Mouse (Mus musculus) midbrain, embryonic 15.5 days (tissue): ENCODE results near the gene Atox1. TPM values are rescaled to one million over a fixed set of nuclear protein-coding genes. Genes with fewer than 3 reads are reported as not detected.

Source experiments
- ATAC-seq: fragments of 200-750 bp; cut with Nextera tagmentation; replicated peaks from 2 replicates; pipeline ENCODE4 v1.8.0; 2017; ENCODE audit warnings: moderate TSS enrichment
- H3K27ac ChIP-seq: fragments of 300-500 bp; sonication (generic); 2 replicates; pipeline ENCODE4 v1.5.1; 2015; ENCODE audit warnings: mild to moderate bottlenecking, inconsistent platforms
- H3K27me3 ChIP-seq: fragments of 300-500 bp; sonication (generic); replicated peaks from 2 replicates; pipeline ENCODE4 v1.6.1; 2015; ENCODE audit warnings: inconsistent platforms
- H3K36me3 ChIP-seq: fragments of 300-500 bp; sonication (generic); replicated peaks from 2 replicates; pipeline ENCODE4 v1.6.1; 2015; ENCODE audit warnings: inconsistent platforms
- H3K4me1 ChIP-seq: fragments of 300-500 bp; sonication (generic); 2 replicates; pipeline ENCODE4 v1.6.1; 2015; ENCODE audit warnings: inconsistent platforms
- H3K4me2 ChIP-seq: fragments of 300-500 bp; sonication (generic); 2 replicates; pipeline ENCODE4 v1.6.1; 2015; ENCODE audit warnings: inconsistent platforms, mild to moderate bottlenecking, moderate library complexity
- H3K4me3 ChIP-seq: fragments of 300-500 bp; sonication (generic); 2 replicates; pipeline ENCODE4 v1.5.1; 2015; ENCODE audit warnings: mild to moderate bottlenecking, inconsistent platforms
- H3K9ac ChIP-seq: fragments of 300-500 bp; sonication (generic); 2 replicates; pipeline ENCODE4 v1.6.1; 2015; ENCODE audit warnings: mild to moderate bottlenecking, inconsistent platforms
- H3K9me3 ChIP-seq: fragments of 300-500 bp; sonication (generic); 2 replicates; pipeline ENCODE4 v1.6.1; 2016; ENCODE audit warnings: inconsistent platforms
- WGBS: fragments of 180-500 bp; shearing (Covaris S2); methylation state at CpG from one replicate; pipeline ENCODE4 v1.1.7; 2015; ENCODE audit warnings: mixed read lengths; 5-methylcytosine and 5-hydroxymethylcytosine counted together
- polyA plus RNA-seq: library from polyadenylated mRNA; unstranded; fragments of >200 nt; fragmentation: Nextera tagmentation; extraction: Ambion mirVana; gene quantifications from 2 replicates; pipeline ENCODE4 v1.2.1, GENCODE M21; 2015

Atox1 gene
- polyA plus RNA-seq, 1 experiment from 2014 or later: 225 TPM

- no peaks in the 10 kb centered on the region for H3K4me1 ChIP-seq
- H3K4me2 ChIP-seq: no peak overlapping the region
- 0% methylated on average over 1 of the region's 1 CpGs for WGBS
- ATAC-seq: 0 out of 2 replicates have a peak, but pooled peaks have one; percentile 37
- no peaks in the 10 kb centered on the region for H3K36me3 ChIP-seq
- H3K4me3 ChIP-seq: no peak overlapping the region
- H3K9ac ChIP-seq: no peak overlapping the region
- no peaks in the 10 kb centered on the region for H3K27me3 ChIP-seq
- no peaks in the 10 kb centered on the region for H3K9me3 ChIP-seq
- H3K27ac ChIP-seq: no peak overlapping the region
Observed at GRCm38 (mm10) chr11:55444772-55445171, 16.3 kb downstream of the Atox1 start.

- no peak overlapping the region for H3K4me2 ChIP-seq
- no peak overlapping the region for H3K4me3 ChIP-seq
- 71% methylated on average over 5 of the region's 5 CpGs for WGBS
- H3K9ac ChIP-seq: no peak overlapping the region
- no peak overlapping the region for H3K27ac ChIP-seq
- H3K27me3 ChIP-seq: no peaks in the 10 kb centered on the region
- H3K36me3 ChIP-seq: no peaks in the 10 kb centered on the region
- no peaks in the 10 kb centered on the region for H3K4me1 ChIP-seq
- no peaks in the 10 kb centered on the region for H3K9me3 ChIP-seq
- no peak for ATAC-seq
Observed at GRCm38 (mm10) chr11:55439718-55440117, 21.3 kb downstream of the Atox1 start.

GRCm38 (mm10) chr11:55438031-55438430 is 23.0 kb downstream of the Atox1 start:
- no peak for ATAC-seq
- H3K9ac ChIP-seq: no peak overlapping the region
- H3K9me3 ChIP-seq: no peaks in the 10 kb centered on the region
- H3K4me3 ChIP-seq: no peak overlapping the region
- H3K27ac ChIP-seq: no peak overlapping the region
- no peak overlapping the region for H3K4me2 ChIP-seq
- H3K4me1 ChIP-seq: no peaks in the 10 kb centered on the region
- H3K27me3 ChIP-seq: no peaks in the 10 kb centered on the region
- 36% methylated on average over 4 of the region's 4 CpGs for WGBS
- no peaks in the 10 kb centered on the region for H3K36me3 ChIP-seq

- no peak for ATAC-seq
- 93% methylated on average over 6 of the region's 6 CpGs for WGBS
- Histone ChIP-seq H3K27ac (no peak overlapping the region), H3K9me3 (no peaks in the 10 kb centered on the region), H3K27me3 (no peaks in the 10 kb centered on the region), H3K36me3 (no peaks in the 10 kb centered on the region), H3K4me2 (no peak overlapping the region), H3K4me1 (no peaks in the 10 kb centered on the region), H3K9ac (no peak overlapping the region), H3K4me3 (no peak overlapping the region)
Observed at GRCm38 (mm10) chr11:55436089-55436488, 24.9 kb downstream of the Atox1 start.

DNA sequence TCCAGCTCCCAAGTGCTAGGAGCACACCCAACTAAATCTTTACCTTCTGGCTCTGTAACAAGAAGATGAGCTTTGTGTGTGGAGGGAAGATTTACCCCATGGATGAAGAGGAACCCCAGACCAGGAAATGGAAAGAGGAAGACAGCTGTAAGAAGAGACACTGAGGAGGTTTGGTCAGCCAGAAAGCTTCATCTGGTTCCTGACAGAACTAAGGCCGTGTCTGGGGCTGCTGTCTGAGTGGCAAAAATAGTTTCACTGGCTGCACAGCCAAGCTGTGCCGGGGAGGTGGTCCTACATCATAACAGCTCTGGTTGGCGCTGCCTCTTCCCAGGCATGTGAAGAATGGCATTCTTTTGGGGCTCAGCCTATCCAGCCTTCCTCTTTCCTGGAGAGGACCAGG is 28.1 kb downstream of the Atox1 start:
- no peaks in the 10 kb centered on the region for H3K9me3 ChIP-seq
- H3K4me2 ChIP-seq: no peak overlapping the region
- no peak overlapping the region for H3K4me3 ChIP-seq
- no peak overlapping the region for H3K27ac ChIP-seq
- no peak for ATAC-seq
- H3K36me3 ChIP-seq: no peaks in the 10 kb centered on the region
- no peak overlapping the region for H3K9ac ChIP-seq
- H3K27me3 ChIP-seq: no peaks in the 10 kb centered on the region
- 83% methylated on average over 3 of the region's 3 CpGs for WGBS
- H3K4me1 ChIP-seq: peaks cover 5% of the 10 kb centered on the region; the same call in 1 of the 2 replicates

DNA sequence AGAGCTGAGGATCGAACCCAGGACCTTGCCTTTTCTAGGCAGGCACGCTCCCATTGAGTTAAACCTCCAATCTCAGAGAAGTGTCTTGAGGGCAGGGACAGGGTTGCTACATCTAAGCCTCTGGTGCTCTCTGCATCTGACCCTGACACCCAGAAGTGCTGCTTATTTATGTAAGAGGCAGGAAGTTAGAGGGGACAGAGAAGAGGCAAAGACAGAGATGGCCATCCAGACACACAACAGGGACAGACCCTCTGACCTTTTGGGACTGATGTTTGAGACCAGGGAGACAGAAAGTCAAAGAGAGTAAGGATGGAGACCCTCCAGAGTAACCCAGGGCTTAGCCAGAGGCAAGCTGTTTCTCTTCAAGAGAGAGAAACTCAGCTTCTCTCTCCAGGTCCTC is 31.1 kb downstream of the Atox1 start:
- no peak overlapping the region for H3K27ac ChIP-seq
- WGBS: 91% methylated on average over 2 of the region's 2 CpGs
- H3K27me3 ChIP-seq: no peaks in the 10 kb centered on the region
- peaks cover 10% of the 10 kb centered on the region for H3K4me1 ChIP-seq
- no peaks in the 10 kb centered on the region for H3K36me3 ChIP-seq
- H3K4me3 ChIP-seq: no peak overlapping the region
- ATAC-seq: no peak
- H3K9me3 ChIP-seq: no peaks in the 10 kb centered on the region
- no peak overlapping the region for H3K4me2 ChIP-seq
- H3K9ac ChIP-seq: no peak overlapping the region

DNA sequence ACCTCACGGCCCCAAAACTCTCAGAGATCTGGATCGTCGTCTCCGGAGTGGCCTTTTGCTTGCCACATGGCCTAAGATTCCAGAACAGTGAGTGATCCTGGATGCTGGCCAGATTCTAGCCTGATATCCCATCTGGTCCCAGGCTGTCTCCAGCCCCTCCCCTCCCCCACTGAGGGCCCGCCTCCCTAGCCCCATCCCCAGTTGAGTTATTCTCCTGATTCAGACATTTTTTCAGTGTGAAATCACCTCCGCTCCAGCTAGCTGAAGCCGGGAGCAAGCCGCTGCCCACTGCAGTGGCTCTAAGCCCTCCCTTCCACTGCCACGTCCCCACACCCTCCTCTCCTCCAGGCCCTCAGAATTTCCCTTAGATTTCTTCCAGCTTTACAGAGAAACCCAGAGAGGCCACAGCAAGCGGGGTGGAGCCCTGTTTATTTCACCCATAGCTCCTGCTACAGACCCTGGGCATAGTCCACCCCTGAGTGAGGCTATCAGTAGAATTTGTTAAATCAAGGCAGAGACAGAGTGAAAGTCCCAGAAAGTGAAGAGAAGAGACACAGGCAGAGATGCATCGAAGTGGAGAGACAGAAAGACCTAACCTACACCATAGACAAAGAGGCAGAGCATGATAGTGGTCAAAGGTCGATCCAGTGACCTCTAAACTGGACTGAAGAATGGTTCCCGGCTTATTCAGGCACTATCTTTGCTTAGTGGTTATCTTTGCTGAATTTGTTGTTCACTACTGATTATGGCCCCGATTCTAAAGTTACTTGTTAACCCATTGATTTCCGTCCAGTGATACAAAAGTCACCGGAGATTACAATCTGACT is 32.6 kb downstream of the Atox1 start:
- no peak overlapping the region for H3K4me2 ChIP-seq
- H3K9ac ChIP-seq: no peak overlapping the region
- ATAC-seq: peak; percentile 24; the same call in 1 of the 2 replicates

DNA sequence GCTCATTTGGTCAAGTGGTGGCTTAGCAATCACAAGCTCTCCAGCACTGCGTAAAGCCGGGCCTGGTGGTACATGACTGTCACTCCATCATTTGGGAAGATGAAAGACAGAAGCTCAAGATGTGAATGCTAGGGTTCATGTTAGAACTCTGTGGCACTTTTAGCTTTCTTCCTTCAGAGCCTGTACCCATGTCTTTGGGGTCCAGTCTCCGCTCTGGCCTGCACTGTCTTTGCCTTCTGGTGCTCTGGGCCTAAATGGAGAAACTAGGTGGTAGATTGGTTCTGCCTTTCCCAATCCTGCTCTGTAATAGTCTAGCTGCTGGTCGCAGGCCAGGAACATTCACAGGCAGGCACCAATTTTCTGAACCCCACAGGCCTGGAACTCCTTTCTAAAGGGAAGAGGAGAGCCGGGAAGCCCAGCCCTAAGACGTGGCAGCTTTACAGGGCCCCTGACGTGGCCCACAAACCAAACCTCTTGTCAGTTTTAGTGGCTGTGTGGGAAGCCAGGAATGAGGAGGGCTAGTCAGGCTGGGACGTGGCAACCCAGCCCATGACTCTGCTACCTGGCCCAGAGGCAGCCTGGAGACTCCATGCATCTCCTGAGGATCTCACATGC is 36.2 kb downstream of the Atox1 start:
- Histone ChIP-seq H3K27ac (no peak overlapping the region), H3K36me3 (no peaks in the 10 kb centered on the region), H3K27me3 (no peaks in the 10 kb centered on the region), H3K4me1 (peaks cover 28% of the 10 kb centered on the region), H3K9me3 (no peaks in the 10 kb centered on the region), H3K4me2 (no peak overlapping the region), H3K9ac (no peak overlapping the region), H3K4me3 (no peak overlapping the region)
- WGBS: 78% methylated on average over 8 of the region's 8 CpGs
- no peak for ATAC-seq

More for the DNA sequence above, 32.6 kb downstream of the Atox1 start:
- Histone ChIP-seq H3K27me3 (no peaks in the 10 kb centered on the region), H3K9me3 (no peaks in the 10 kb centered on the region), H3K27ac (peak overlapping the region; percentile 27), H3K4me3 (no peak overlapping the region), H3K4me1 (peaks cover 22% of the 10 kb centered on the region), H3K36me3 (no peaks in the 10 kb centered on the region)
- 37% methylated on average over 16 of the region's 16 CpGs for WGBS

GRCm38 (mm10) chr11:55423756-55424155 is 37.3 kb downstream of the Atox1 start:
- Histone ChIP-seq H3K9ac (no peak overlapping the region), H3K27ac (peak overlapping the region; percentile 30), H3K4me3 (no peak overlapping the region), H3K36me3 (no peaks in the 10 kb centered on the region), H3K9me3 (no peaks in the 10 kb centered on the region), H3K27me3 (no peaks in the 10 kb centered on the region; the same call in 1 of the 2 replicates), H3K4me1 (peaks cover 39% of the 10 kb centered on the region), H3K4me2 (no peak overlapping the region)
- WGBS: 12% methylated on average over 4 of the region's 4 CpGs
- ATAC-seq: peak; percentile 65; the same call in 1 of the 2 replicates

DNA sequence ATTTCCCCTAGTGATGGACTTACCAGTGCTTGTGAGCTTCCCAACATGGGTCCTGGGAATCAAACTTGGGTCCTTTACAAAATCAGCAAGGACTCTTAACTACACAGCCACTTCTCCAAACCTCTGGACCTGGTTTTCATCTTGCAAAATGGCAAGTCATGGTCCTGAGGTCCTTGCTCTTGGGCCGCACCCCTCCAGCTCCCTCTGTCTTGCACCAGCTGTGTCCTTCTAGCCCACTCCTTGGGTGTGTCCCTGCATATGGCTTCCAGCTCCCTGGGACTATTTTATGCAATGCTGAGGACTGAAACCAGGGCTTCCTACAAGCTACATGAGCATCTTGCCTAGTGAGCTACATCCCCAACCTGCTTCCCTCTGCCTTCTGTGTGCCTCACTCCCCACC is 38.1 kb downstream of the Atox1 start, which contains the start of gene Sparc:
Gene Sparc (minus strand): TSS at position 206 of the 400 bp plus-strand sequence.
- Histone ChIP-seq H3K4me3 (no peak within 1 kb of the TSS), H3K4me2 (no peak within 1 kb of the TSS), H3K27me3 (no peaks in the 10 kb centered on the region; the same call in 1 of the 2 replicates), H3K36me3 (no peaks in the 10 kb centered on the region), H3K27ac (peak within 1 kb of the TSS; percentile 30), H3K9me3 (no peaks in the 10 kb centered on the region), H3K4me1 (peaks cover 41% of the 10 kb centered on the region), H3K9ac (no peak within 1 kb of the TSS)
- 100% methylated on average over 1 of the region's 1 CpGs for WGBS
- ATAC-seq: no peak

GRCm38 (mm10) chr11:55419678-55420307 is 41.2 kb downstream of the Atox1 start:
- H3K36me3 ChIP-seq: no peaks in the 10 kb centered on the region
- peak overlapping the region; percentile 48 for H3K4me2 ChIP-seq
- H3K4me1 ChIP-seq: peaks cover 38% of the 10 kb centered on the region
- H3K4me3 ChIP-seq: peak overlapping the region; percentile 23
- H3K27me3 ChIP-seq: no peaks in the 10 kb centered on the region; the same call in 1 of the 2 replicates
- 5% methylated on average over 9 of the region's 9 CpGs for WGBS
- H3K27ac ChIP-seq: peak overlapping the region; percentile 59; the same call in 1 of the 2 replicates
- H3K9me3 ChIP-seq: no peaks in the 10 kb centered on the region
- peak; percentile 62; the same call in 1 of the 2 replicates for ATAC-seq
- peak overlapping the region; percentile 24; the same call in 1 of the 2 replicates for H3K9ac ChIP-seq

GRCm38 (mm10) chr11:55419296-55419677 is 41.8 kb downstream of the Atox1 start:
- under 1% methylated on average over 4 of the region's 4 CpGs for WGBS
- peak overlapping the region; percentile 24 for H3K9ac ChIP-seq
- H3K9me3 ChIP-seq: no peaks in the 10 kb centered on the region
- ATAC-seq: no peak
- peak overlapping the region; percentile 23 for H3K4me3 ChIP-seq
- H3K27ac ChIP-seq: peak overlapping the region; percentile 59; the same call in 1 of the 2 replicates
- no peaks in the 10 kb centered on the region for H3K36me3 ChIP-seq
- H3K27me3 ChIP-seq: no peaks in the 10 kb centered on the region; the same call in 1 of the 2 replicates
- peak overlapping the region; percentile 48 for H3K4me2 ChIP-seq
- peaks cover 35% of the 10 kb centered on the region for H3K4me1 ChIP-seq
